Mouse (Mus musculus) ES-Bruce4 (cell line): ENCODE measurements around the gene Ins2.

Source experiments
- CTCF ChIP-seq: IDR thresholded peaks from one replicate; pipeline ENCODE4 v1.8.1; 2011; ENCODE audit warnings: low read depth, low read length
- EP300 ChIP-seq: IDR thresholded peaks from 2 replicates; pipeline ENCODE4 v1.6.1; 2011; ENCODE audit warnings: low read depth, low read length; ENCODE audit not compliant: insufficient read depth
- POLR2A ChIP-seq: IDR thresholded peaks from one replicate; pipeline ENCODE4 v1.8.1; 2011; ENCODE audit warnings: low read length; ENCODE audit not compliant: insufficient read depth

GRCm38 (mm10) chr7:142636178-142636577 is 107.0 kb downstream of the Ins2 start:
- TF ChIP-seq POLR2A (no peak), EP300 (no peak), CTCF (no peak)
